In genomic region chr10:80678601-80679377, GRCm38 (mm10) we compare ENCODE assay signal across 8 mouse cellular contexts. TPM values are rescaled to one million over a fixed set of nuclear protein-coding genes. Genes with fewer than 3 reads are reported as not detected.
DNase-seq lines count a peak whose midpoint lies in the region; ATAC-seq lines count a peak whose summit lies in the region.

No protein-coding gene starts in this region.

- peak overlapping the region; percentile 98 for H3K27ac ChIP-seq in embryonic facial prominence, embryonic 14.5 days (replicated peaks; ENCODE audit: low read depth, low read length)
- peak overlapping the region; percentile 94 for H3K27ac ChIP-seq in intestine, embryonic 16.5 days (ENCODE audit: low read length)

- H3K4me1 ChIP-seq in embryonic facial prominence, embryonic 14.5 days (ENCODE audit: control insufficient read depth, insufficient read depth, low read length) = peaks cover 35% of the 10 kb centered on the region
- peaks cover 37% of the 10 kb centered on the region for H3K4me1 ChIP-seq in intestine, embryonic 16.5 days (ENCODE audit: control insufficient read depth, insufficient read depth, low read length)

- H3K4me2 ChIP-seq in embryonic facial prominence, embryonic 14.5 days (ENCODE audit: low read depth, low read length) = peak overlapping the region; percentile 13; the same call in 1 of the 2 replicates
- peak overlapping the region; percentile 64; the same call in 1 of the 2 replicates for H3K4me2 ChIP-seq in intestine, embryonic 16.5 days (ENCODE audit: low read depth, low read length)

- no peak overlapping the region for H3K4me3 ChIP-seq in embryonic facial prominence, embryonic 14.5 days (ENCODE audit: low read depth, low read length)
- H3K4me3 ChIP-seq in intestine, embryonic 16.5 days (ENCODE audit: low read length) = no peak overlapping the region

- H3K27me3 ChIP-seq in embryonic facial prominence, embryonic 14.5 days (replicated peaks; ENCODE audit: control insufficient read depth, insufficient read depth, low read length) = no peaks in the 10 kb centered on the region
- no peaks in the 10 kb centered on the region for H3K27me3 ChIP-seq in intestine, embryonic 16.5 days (replicated peaks; ENCODE audit: control insufficient read depth, insufficient read depth, low read length)

- no peak for ATAC-seq in embryonic facial prominence, embryonic 14.5 days (ENCODE audit: low read depth)
- no peak for ATAC-seq in intestine, embryonic 16.5 days
- ATAC-seq in activated CD4-positive, CD25-positive, alpha-beta regulatory T cell, adult 4 months = no peak

- no peaks in the 10 kb centered on the region for H3K9me3 ChIP-seq in embryonic facial prominence, embryonic 14.5 days (ENCODE audit: control insufficient read depth, low read length)
- H3K9me3 ChIP-seq in intestine, embryonic 16.5 days (ENCODE audit: control insufficient read depth, low read length) = no peaks in the 10 kb centered on the region

- peak; percentile 61 for DNase-seq in adrenal gland, postnatal 14 days
- DNase-seq in adrenal gland, adult 8-10 months = no peak
- DNase-seq in 3T3-L1 (ENCODE audit: low read depth, low spot score) = peak; percentile 70
- peak; percentile 52 for DNase-seq in embryonic facial prominence, embryonic 14.5 days (ENCODE audit: low spot score)
- peak; percentile 77 for DNase-seq in lung, postnatal 36 days
- no peak for DNase-seq in urinary bladder, adult 2 months (ENCODE audit: low spot score)

- H3K36me3 ChIP-seq in embryonic facial prominence, embryonic 14.5 days (ENCODE audit: control insufficient read depth, insufficient read depth, low read length) = peaks cover 12% of the 10 kb centered on the region; the same call in 1 of the 2 replicates
- H3K36me3 ChIP-seq in intestine, embryonic 16.5 days (ENCODE audit: control insufficient read depth, insufficient read depth, low read length) = no peaks in the 10 kb centered on the region

- WGBS in embryonic facial prominence, embryonic 14.5 days = 62% methylated on average over 8 of the region's 10 CpGs
- 52% methylated on average over 8 of the region's 10 CpGs for WGBS in intestine, embryonic 16.5 days

- H3K9ac ChIP-seq in embryonic facial prominence, embryonic 14.5 days (ENCODE audit: low read depth, low read length) = peak overlapping the region; percentile 35; the same call in 1 of the 2 replicates
- peak overlapping the region; percentile 70; the same call in 1 of the 2 replicates for H3K9ac ChIP-seq in intestine, embryonic 16.5 days (ENCODE audit: low read depth, low read length)

RNA-seq across cellular contexts. Expression of gene Mknk2, which starts 0.9 kb away (rescaled TPM):
- total RNA-seq in adrenal gland, postnatal 14 days (2021) = 224 and 226 TPM in 2 replicates
- total RNA-seq in adrenal gland, adult 8-10 months (2022) = 100 to 1,000 TPM; 106 to 157 (median 123) TPM
- 84.6 and 86.7 TPM in 2 replicates for polyA plus RNA-seq in embryonic facial prominence, embryonic 14.5 days (2014; fragmentation: Nextera tagmentation; extraction: Ambion mirVana)
- 18.3 and 49.9 TPM in 2 replicates for polyA plus RNA-seq in intestine, embryonic 16.5 days (2015; fragmentation: Nextera tagmentation; extraction: Ambion mirVana)
- 10 to 100 TPM; 56.1 to 64.2 TPM for polyA plus RNA-seq in activated CD4-positive, CD25-positive, alpha-beta regulatory T cell, adult 4 months (2017; shearing (Covaris generic))
- polyA plus RNA-seq in urinary bladder, adult 2 months (2012; rRNA removed) = 129 and 137 TPM in 2 replicates

RNA-seq across cellular contexts. Expression of gene Btbd2, which starts 21.9 kb away (rescaled TPM):
- 53.5 and 58.0 TPM in 2 replicates for total RNA-seq in adrenal gland, postnatal 14 days (2021)
- total RNA-seq in adrenal gland, adult 8-10 months (2022) = 10 to 100 TPM; 63.4 to 94.6 (median 79.1) TPM
- polyA plus RNA-seq in embryonic facial prominence, embryonic 14.5 days (2014; fragmentation: Nextera tagmentation; extraction: Ambion mirVana) = 71.6 and 81.2 TPM in 2 replicates
- polyA plus RNA-seq in intestine, embryonic 16.5 days (2015; fragmentation: Nextera tagmentation; extraction: Ambion mirVana) = 9.2 and 10.6 TPM in 2 replicates
- polyA plus RNA-seq in activated CD4-positive, CD25-positive, alpha-beta regulatory T cell, adult 4 months (2017; shearing (Covaris generic)) = 1 to 10 TPM; 5.5 to 6.1 TPM
- polyA plus RNA-seq in urinary bladder, adult 2 months (2012; rRNA removed) = 36.5 and 48.5 TPM in 2 replicates

RNA-seq across cellular contexts. Expression of gene Mob3a, which starts 23.0 kb away (rescaled TPM):
- total RNA-seq in adrenal gland, postnatal 14 days (2021) = 12.8 and 24.1 TPM in 2 replicates
- 10 to 100 TPM; 16.2 to 33.5 (median 25.7) TPM for total RNA-seq in adrenal gland, adult 8-10 months (2022)
- polyA plus RNA-seq in embryonic facial prominence, embryonic 14.5 days (2014; fragmentation: Nextera tagmentation; extraction: Ambion mirVana) = 31.2 and 37.0 TPM in 2 replicates
- polyA plus RNA-seq in intestine, embryonic 16.5 days (2015; fragmentation: Nextera tagmentation; extraction: Ambion mirVana) = 39.8 and 41.8 TPM in 2 replicates
- 100 to 1,000 TPM; 212 to 221 TPM for polyA plus RNA-seq in activated CD4-positive, CD25-positive, alpha-beta regulatory T cell, adult 4 months (2017; shearing (Covaris generic))
- 24.5 and 29.1 TPM in 2 replicates for polyA plus RNA-seq in urinary bladder, adult 2 months (2012; rRNA removed)

RNA-seq across cellular contexts. Expression of gene Izumo4, which starts 23.2 kb away (rescaled TPM):
- 12.1 and 12.6 TPM in 2 replicates for total RNA-seq in adrenal gland, postnatal 14 days (2021)
- 10 to 100 TPM; 19.3 to 46.2 (median 33.3) TPM for total RNA-seq in adrenal gland, adult 8-10 months (2022)
- 10.3 and 14.4 TPM in 2 replicates for polyA plus RNA-seq in embryonic facial prominence, embryonic 14.5 days (2014; fragmentation: Nextera tagmentation; extraction: Ambion mirVana)
- polyA plus RNA-seq in intestine, embryonic 16.5 days (2015; fragmentation: Nextera tagmentation; extraction: Ambion mirVana) = 18.5 and 25.0 TPM in 2 replicates
- 10 to 100 TPM; 80.1 to 96.5 TPM for polyA plus RNA-seq in activated CD4-positive, CD25-positive, alpha-beta regulatory T cell, adult 4 months (2017; shearing (Covaris generic))
- polyA plus RNA-seq in urinary bladder, adult 2 months (2012; rRNA removed) = 68.7 and 88.2 TPM in 2 replicates

RNA-seq across cellular contexts. Expression of gene Csnk1g2, which starts 56.2 kb away (rescaled TPM):
- 105 and 108 TPM in 2 replicates for total RNA-seq in adrenal gland, postnatal 14 days (2021)
- 100 to 1,000 TPM; 157 to 173 (median 165) TPM for total RNA-seq in adrenal gland, adult 8-10 months (2022)
- 104 and 125 TPM in 2 replicates for polyA plus RNA-seq in embryonic facial prominence, embryonic 14.5 days (2014; fragmentation: Nextera tagmentation; extraction: Ambion mirVana)
- 15.1 and 22.2 TPM in 2 replicates for polyA plus RNA-seq in intestine, embryonic 16.5 days (2015; fragmentation: Nextera tagmentation; extraction: Ambion mirVana)
- polyA plus RNA-seq in activated CD4-positive, CD25-positive, alpha-beta regulatory T cell, adult 4 months (2017; shearing (Covaris generic)) = 10 to 100 TPM; 13.3 to 16.1 TPM
- 153 and 158 TPM in 2 replicates for polyA plus RNA-seq in urinary bladder, adult 2 months (2012; rRNA removed)

Comparison
In these comparisons a context has a peak if more than half of its experiments do, and no peak if none do; other contexts are left out.
1. DNase-seq: peak in adrenal gland, postnatal 14 days (single experiment), 3T3-L1 (single experiment), embryonic facial prominence, embryonic 14.5 days (single experiment) and lung, postnatal 36 days (single experiment); none in adrenal gland, adult 8-10 months (single experiment) and urinary bladder, adult 2 months (single experiment).